Mouse (Mus musculus) heart, postnatal 0 days (tissue): ENCODE measurements around the gene Dixdc1.

Experiments
- CTCF ChIP-seq: IDR thresholded peaks from 2 replicates; pipeline ENCODE4 v1.5.1; 2016; ENCODE audit warnings: antibody characterized with exemption, control low read depth, low read depth
- EP300 ChIP-seq: IDR thresholded peaks from 2 replicates; pipeline ENCODE4 v1.6.1; 2016; ENCODE audit warnings: antibody characterized with exemption, low read depth

DNA sequence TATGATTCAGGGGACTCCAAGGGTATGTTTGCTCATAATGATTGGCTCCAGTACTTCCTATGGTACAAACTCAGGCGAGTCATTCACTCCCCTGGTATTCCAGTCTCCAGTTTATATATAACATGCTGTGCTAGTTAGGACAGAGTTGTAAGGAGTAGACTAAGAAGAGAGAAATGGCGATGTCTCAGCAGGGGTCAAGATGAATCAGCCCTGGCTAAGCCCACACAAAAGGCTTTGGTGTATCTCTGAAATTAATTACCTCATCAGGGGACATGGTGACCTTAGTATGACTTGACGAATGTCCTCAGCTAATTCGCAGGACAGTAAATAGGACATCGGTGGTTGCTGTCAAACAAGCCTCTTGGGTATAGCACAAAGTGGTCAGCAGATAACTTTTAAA, 17.4 kb upstream of the Dixdc1 start:
- TF ChIP-seq CTCF, result no peak
- no peak for TF ChIP-seq EP300
